Mouse (Mus musculus): ENCODE data around the gene Elmo3.

The Elmo3 gene

GRCm38 (mm10) chr8:105330325-105330724 lies 24.9 kb downstream of the Elmo3 start:
- no peak for DNase-seq

GRCm38 (mm10) chr8:105331469-105331868 lies 26.1 kb downstream of the Elmo3 start:
- no peak for DNase-seq

GRCm38 (mm10) chr8:105331931-105332330 lies 26.5 kb downstream of the Elmo3 start:
- no peak for DNase-seq

- no peak for DNase-seq
These were observed 27.1 kb downstream of the Elmo3 start for GRCm38 (mm10) chr8:105332523-105332922.

GRCm38 (mm10) chr8:105336373-105337130 lies 31.2 kb downstream of the Elmo3 start:
- DNase-seq, result no peak

GRCm38 (mm10) chr8:105338992-105339391 lies 33.6 kb downstream of the Elmo3 start:
- DNase-seq, result no peak

- peak; percentile 88 for DNase-seq
These were observed 34.7 kb downstream of the Elmo3 start for GRCm38 (mm10) chr8:105339886-105340635.

- peak; percentile 77 for DNase-seq
These were observed 36.0 kb downstream of the Elmo3 start for GRCm38 (mm10) chr8:105341399-105341798.

GRCm38 (mm10) chr8:105342768-105343167 lies 37.4 kb downstream of the Elmo3 start:
- no peak for DNase-seq

- no peak for DNase-seq
These were observed 38.6 kb downstream of the Elmo3 start for GRCm38 (mm10) chr8:105343791-105344574.

GRCm38 (mm10) chr8:105345061-105345975 lies 39.9 kb downstream of the Elmo3 start:
- DNase-seq, result peak; percentile 61

- DNase-seq, result peak; percentile 82
These were observed 41.4 kb downstream of the Elmo3 start for GRCm38 (mm10) chr8:105346611-105347427.

- peak; percentile 97 for DNase-seq
These were observed 42.2 kb downstream of the Elmo3 start, which contains the start of gene Fhod1 for GRCm38 (mm10) chr8:105347428-105348221. Gene Fhod1, minus strand, starts transcription at chr8:105347953.

- peak; percentile 57 for DNase-seq
These were observed 43.2 kb downstream of the Elmo3 start, which contains the start of gene Slc9a5 for GRCm38 (mm10) chr8:105348450-105349095. Gene Slc9a5, plus strand, starts transcription at chr8:105348843.

- DNase-seq, result no peak
These were observed 43.8 kb downstream of the Elmo3 start for GRCm38 (mm10) chr8:105349096-105349771.

GRCm38 (mm10) chr8:105350186-105350585 lies 44.8 kb downstream of the Elmo3 start:
- DNase-seq, result no peak

GRCm38 (mm10) chr8:105353583-105354135 lies 48.3 kb downstream of the Elmo3 start:
- DNase-seq, result no peak

GRCm38 (mm10) chr8:105354549-105354948 lies 49.1 kb downstream of the Elmo3 start:
- DNase-seq, result no peak

Measured in lung, postnatal 14 days (tissue).